Mouse (Mus musculus) retina, adult 2 months (tissue): ENCODE data around the gene Vmn1r18.
"Not testable (repeated sequence)": the region's sequence is repeated elsewhere in the genome, so short reads cannot be mapped to it uniquely, and the experiment has no call there.

Experiments
- DNase-seq: peaks from one replicate; pipeline ENCODE4 v3.0.0-alpha.2; 2012; ENCODE audit warnings: low read depth, low spot score

The Vmn1r18 gene

GRCm38 (mm10) chr6:57395683-57396082 is at the start of gene Vmn1r18:
Vmn1r18 (minus strand) TSS chr6:57395783.
- no peak for DNase-seq

GRCm38 (mm10) chr6:57431196-57431595 is 35.6 kb upstream of the Vmn1r18 start:
- DNase-seq = no peak

GRCm38 (mm10) chr6:57428630-57429029 is 33.0 kb upstream of the Vmn1r18 start, which contains the start of gene Vmn1r20:
Vmn1r20 (plus strand) TSS chr6:57428930.
- no peak for DNase-seq

- DNase-seq = not testable (repeated sequence)
Measured at GRCm38 (mm10) chr6:57403480-57403879, 7.9 kb upstream of the Vmn1r18 start, which contains the start of gene Vmn1r19. Vmn1r19 (plus strand) TSS chr6:57403780.

- no peak for DNase-seq
Measured at GRCm38 (mm10) chr6:57367496-57367895, 28.1 kb downstream of the Vmn1r18 start.

GRCm38 (mm10) chr6:57365866-57366265 is 29.7 kb downstream of the Vmn1r18 start:
- not testable (repeated sequence) for DNase-seq

- DNase-seq = no peak
Measured at GRCm38 (mm10) chr6:57363627-57364026, 32.0 kb downstream of the Vmn1r18 start, which contains the start of gene Vmn1r17. Vmn1r17 (minus strand) TSS chr6:57363727.

- no peak for DNase-seq
Measured at GRCm38 (mm10) chr6:57356864-57357263, 38.7 kb downstream of the Vmn1r18 start.

GRCm38 (mm10) chr6:57329394-57329793 is 66.2 kb downstream of the Vmn1r18 start, which contains the start of gene Vmn1r16:
Vmn1r16 (minus strand) TSS chr6:57329494.
- DNase-seq = no peak
